Mouse (Mus musculus): ENCODE measurements around the gene Bsn.

- TF ChIP-seq CTCF (IDR thresholded peaks at IDR 0.05; ENCODE audit: low read depth, low read length) = no peak
- TF ChIP-seq POLR2A (IDR thresholded peaks at IDR 0.05; ENCODE audit: borderline replicate concordance, low read depth, low read length) = no peak
Observed at GRCm38 (mm10) chr9:108115290-108116077, 74.7 kb downstream of the Bsn start.
